Mouse (Mus musculus) gastrocnemius, postnatal 4 days (tissue): ENCODE measurements around the gene Usp17ld. TPM values are rescaled to one million over a fixed set of nuclear protein-coding genes. Genes with fewer than 3 reads are reported as not detected.
"Not testable (repeated sequence)": the region's sequence is repeated elsewhere in the genome, so short reads cannot be mapped to it uniquely, and the experiment has no call there.

Experiments
- DNase-seq, 2 experiments: peaks; one replicate each; pipeline ENCODE4 v3.0.0; 2021 to 2022; ENCODE audit warnings: low spot score in 2 of 2, mixed read lengths in 2 of 2
- long read RNA-seq, 2 experiments: library from polyadenylated mRNA; stranded (forward); transcript quantifications; one replicate each; pipeline ENCODE4 v2.0.0; 2021
- microRNA-seq: library from miRNA; unstranded; fragments of <30 nt; microRNA quantifications from one replicate; pipeline ENCODE4 v1.2.0, GENCODE M21; 2021
- total RNA-seq, 2 experiments: library from RNA; stranded (reverse); gene quantifications; 2 replicates each; pipeline ENCODE4 v1.2.3; 2021

The Usp17ld gene
- total RNA-seq: not detected
- long read RNA-seq, experiment 1: 0 reads
- long read RNA-seq, experiment 2: 0 reads

DNA sequence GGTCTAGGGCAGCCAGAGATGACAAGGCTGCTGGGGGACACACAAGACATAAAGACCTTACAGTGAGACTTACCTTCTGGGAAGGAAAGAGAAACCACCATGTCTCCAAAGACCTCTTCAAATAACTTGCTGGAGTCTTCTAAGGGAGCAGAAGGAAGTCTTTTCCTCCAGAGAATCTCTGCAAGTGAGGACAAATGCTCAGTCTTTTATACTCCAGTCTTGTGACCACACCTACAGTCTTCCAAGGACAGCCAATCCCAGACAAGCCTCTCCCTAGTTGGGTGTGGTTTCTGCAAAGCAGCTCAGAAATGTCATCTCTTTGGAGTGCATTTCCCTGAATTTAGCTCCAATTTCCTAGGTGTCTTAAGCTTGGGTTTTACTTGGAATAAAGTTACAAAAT, at the start of gene Usp17ld:
Gene Usp17ld, minus strand, starts transcription at position 101 of the 400 bp plus-strand sequence.
- not testable (repeated sequence) for DNase-seq

DNA sequence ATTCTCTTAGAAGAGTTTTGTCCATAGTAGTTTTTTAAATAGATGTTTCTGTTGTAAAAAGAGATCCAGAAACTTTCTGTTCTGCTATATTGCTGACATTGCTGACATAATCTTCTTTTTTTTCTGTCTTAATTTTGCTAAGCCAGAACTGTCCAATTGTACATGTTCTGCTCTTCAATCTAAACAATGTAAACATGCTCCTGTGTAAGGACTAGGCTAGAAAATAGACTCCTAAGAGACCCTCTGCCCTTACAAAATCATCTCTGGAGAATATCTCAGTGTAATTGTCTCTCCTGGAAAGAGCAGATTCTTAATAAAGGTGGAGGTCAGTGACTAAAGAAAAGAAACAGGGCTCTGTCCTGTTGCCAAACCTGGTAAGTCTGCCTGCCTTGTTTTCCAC, 35.6 kb downstream of the Usp17ld start, which contains the start of gene Olfr594:
Gene Olfr594, plus strand, starts transcription at position 301 of the 400 bp plus-strand sequence.
- no peak for DNase-seq

DNA sequence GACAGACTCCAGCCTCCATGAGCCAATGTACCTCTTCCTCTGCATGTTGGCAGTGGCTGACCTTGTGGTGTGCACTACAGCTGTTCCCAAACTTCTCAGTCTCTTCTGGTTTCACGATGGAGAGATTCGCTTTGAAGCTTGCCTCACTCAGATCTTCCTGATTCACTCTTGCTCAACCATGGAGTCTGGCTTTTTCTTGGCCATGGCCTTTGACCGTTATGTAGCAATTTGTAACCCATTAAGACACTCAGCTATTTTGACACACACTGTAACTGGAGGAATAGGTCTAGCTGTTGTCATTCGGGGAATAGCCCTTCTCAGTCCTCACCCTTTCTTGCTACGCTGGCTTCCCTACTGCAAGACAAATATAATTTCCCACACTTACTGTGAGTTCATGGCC, 40.3 kb downstream of the Usp17ld start:
- DNase-seq: not testable (repeated sequence)

DNA sequence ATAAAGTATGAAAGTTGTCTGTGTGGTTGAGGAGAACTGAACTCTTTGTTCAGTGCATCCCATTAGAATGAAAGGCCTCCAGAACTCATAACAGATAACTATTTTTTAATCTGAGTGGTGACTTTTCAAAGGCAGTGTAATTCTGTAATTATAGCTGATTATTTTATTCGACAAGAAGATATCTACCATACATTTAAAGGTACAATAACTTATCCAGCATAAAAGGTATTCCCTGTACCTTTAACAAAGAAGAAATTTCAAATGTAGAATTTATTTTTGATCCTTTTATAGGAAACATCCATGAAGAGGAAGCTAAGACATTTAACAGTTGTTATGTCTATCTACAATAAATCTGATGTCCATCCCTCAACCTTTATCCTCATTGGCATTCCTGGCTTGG, 40.7 kb downstream of the Usp17ld start, which contains the start of gene Olfr593:
Gene Olfr593, plus strand, starts transcription at position 301 of the 400 bp plus-strand sequence.
- DNase-seq: no peak

Small RNA genes within 50 kb of the gene (microRNA-seq; reads per million reads assigned to microRNA genes)
- gene Gm23550: not detected
- gene Gm25171: not detected

Other genes starting within 250 kb of the Usp17ld start
- not detected for gene Olfr582, start 214.5 kb downstream of the Usp17ld start, total RNA-seq
- not detected for gene Olfr583, start 201.2 kb downstream of the Usp17ld start, total RNA-seq
- gene Olfr584, start 170.6 kb downstream of the Usp17ld start, total RNA-seq: not detected
- not detected for gene Olfr585, start 154.8 kb downstream of the Usp17ld start, total RNA-seq
- gene Olfr586, start 126.9 kb downstream of the Usp17ld start, total RNA-seq: not detected
- gene Olfr588-ps1, start 111.6 kb downstream of the Usp17ld start, total RNA-seq: not detected
- not detected for gene Olfr589, start 96.1 kb downstream of the Usp17ld start, total RNA-seq
- not detected for gene Olfr591, start 74.2 kb downstream of the Usp17ld start, total RNA-seq
- not detected for gene Olfr592, start 67.7 kb downstream of the Usp17ld start, total RNA-seq
- gene Olfr593, start 40.6 kb downstream of the Usp17ld start, total RNA-seq: not detected
- not detected for gene Olfr594, start 35.5 kb downstream of the Usp17ld start, total RNA-seq
- gene Olfr596, start 53.1 kb upstream of the Usp17ld start, total RNA-seq: not detected
- gene Olfr597, start 63.8 kb upstream of the Usp17ld start, total RNA-seq: not detected
- gene Olfr598, start 71.1 kb upstream of the Usp17ld start, total RNA-seq: not detected
- not detected for gene Olfr599, start 83.4 kb upstream of the Usp17ld start, total RNA-seq
- not detected for gene Olfr600, start 97.2 kb upstream of the Usp17ld start, total RNA-seq
- not detected for gene Olfr601, start 110.2 kb upstream of the Usp17ld start, total RNA-seq
- gene Olfr603, start 133.7 kb upstream of the Usp17ld start, total RNA-seq: not detected
- not detected for gene Usp17lc, start 162.6 kb upstream of the Usp17ld start, total RNA-seq
- not detected for gene Olfr605, start 192.9 kb upstream of the Usp17ld start, total RNA-seq
- not detected for gene Olfr606, start 196.5 kb upstream of the Usp17ld start, total RNA-seq
- not detected for gene Olfr607, start 211.6 kb upstream of the Usp17ld start, total RNA-seq
- gene Olfr608, start 217.4 kb upstream of the Usp17ld start, total RNA-seq: not detected
- not detected for gene Olfr609, start 245.6 kb upstream of the Usp17ld start, total RNA-seq